Mouse (Mus musculus) limb, embryonic 10.5 days (tissue): ENCODE measurements at regions not wholly inside any gene's neighbourhood (a gene's known extent, or its start where the extent isn't known, plus 50 kb on each side); places are given as distances from the start of the nearest gene placed in this dataset.

Experiments used
- DNase-seq: peaks from one replicate; pipeline ENCODE4 v3.0.0-alpha.2; 2017; ENCODE audit warnings: low spot score
- H3K27ac ChIP-seq: fragments of 300-500 bp; sonication (generic); 2 replicates; pipeline ENCODE4 v1.5.1; 2016; ENCODE audit warnings: mild to moderate bottlenecking
- H3K27me3 ChIP-seq: fragments of 300-500 bp; sonication (generic); 2 replicates; pipeline ENCODE4 v1.6.1; 2016; ENCODE audit warnings: low read depth, mild to moderate bottlenecking; ENCODE audit not compliant: poor library complexity, severe bottlenecking
- H3K36me3 ChIP-seq: fragments of 300-500 bp; sonication (generic); 2 replicates; pipeline ENCODE4 v1.6.1; 2016; ENCODE audit warnings: mild to moderate bottlenecking, moderate library complexity
- H3K4me1 ChIP-seq: fragments of 300-500 bp; sonication (generic); 2 replicates; pipeline ENCODE4 v1.6.1; 2016
- H3K4me3 ChIP-seq: fragments of 300-500 bp; sonication (generic); 2 replicates; pipeline ENCODE4 v1.5.1; 2016; ENCODE audit warnings: mild to moderate bottlenecking, moderate library complexity
- H3K9me3 ChIP-seq: fragments of 300-500 bp; sonication (generic); replicated peaks from 2 replicates; pipeline ENCODE4 v1.6.1; 2016; ENCODE audit warnings: mild to moderate bottlenecking
- WGBS: fragments of 180-500 bp; shearing (Covaris S2); methylation state at CpG from one replicate; pipeline ENCODE4 v1.1.7; 2016; 5-methylcytosine and 5-hydroxymethylcytosine counted together

DNA sequence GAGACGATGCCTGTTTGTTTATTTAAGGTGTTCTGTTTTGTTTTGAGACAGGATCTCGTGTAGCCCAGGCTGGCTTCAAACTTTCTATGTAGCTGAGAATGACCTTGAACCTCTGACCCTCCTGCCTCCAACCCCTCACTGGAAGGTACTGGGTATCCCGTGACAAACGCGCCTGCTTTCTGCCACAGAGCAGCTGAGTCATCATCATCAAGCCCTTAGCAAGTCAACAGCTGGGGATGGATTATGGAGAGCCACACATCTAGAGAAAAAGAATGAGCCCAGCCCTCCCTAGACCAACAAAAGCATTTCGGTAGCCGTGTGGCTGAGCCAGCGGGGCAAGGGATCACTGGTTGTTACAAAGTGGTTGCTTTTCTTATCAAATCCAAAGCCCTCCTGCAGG, 55.0 kb upstream of the Ssx2ip start:
- DNase-seq: no peak
- Histone ChIP-seq H3K27ac (no peak overlapping the region), H3K27me3 (no peaks in the 10 kb centered on the region), H3K9me3 (no peaks in the 10 kb centered on the region), H3K4me3 (no peak overlapping the region), H3K36me3 (no peaks in the 10 kb centered on the region), H3K4me1 (peaks cover 5% of the 10 kb centered on the region; the same call in 1 of the 2 replicates)
- 84% methylated on average over 8 of the region's 8 CpGs for WGBS

DNA sequence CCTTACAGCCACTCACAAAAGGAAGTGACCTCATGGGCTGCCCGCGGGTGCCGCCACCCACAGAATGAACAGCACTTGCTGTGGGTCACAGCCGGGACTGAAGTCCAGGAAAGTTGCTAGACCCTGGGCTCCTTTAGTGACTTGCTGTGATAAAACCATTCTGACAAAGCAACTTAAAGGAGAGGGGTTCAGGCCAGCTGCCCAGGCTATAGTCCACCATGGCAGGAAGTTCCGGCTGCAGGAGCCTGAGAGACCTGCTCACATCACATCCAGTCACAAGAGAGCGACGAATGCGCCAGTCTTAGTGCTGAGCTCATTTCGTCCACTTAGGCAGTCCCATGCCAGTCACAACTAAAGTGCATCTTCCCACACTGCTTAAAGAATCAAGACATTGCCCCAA, 54.3 kb upstream of the Ssx2ip start:
- no peaks in the 10 kb centered on the region for H3K36me3 ChIP-seq
- H3K27me3 ChIP-seq: no peaks in the 10 kb centered on the region
- no peak for DNase-seq
- 95% methylated on average over 9 of the region's 9 CpGs for WGBS
- peaks cover 3% of the 10 kb centered on the region; the same call in 1 of the 2 replicates for H3K4me1 ChIP-seq
- no peak overlapping the region for H3K4me3 ChIP-seq
- no peaks in the 10 kb centered on the region for H3K9me3 ChIP-seq
- H3K27ac ChIP-seq: no peak overlapping the region

DNA sequence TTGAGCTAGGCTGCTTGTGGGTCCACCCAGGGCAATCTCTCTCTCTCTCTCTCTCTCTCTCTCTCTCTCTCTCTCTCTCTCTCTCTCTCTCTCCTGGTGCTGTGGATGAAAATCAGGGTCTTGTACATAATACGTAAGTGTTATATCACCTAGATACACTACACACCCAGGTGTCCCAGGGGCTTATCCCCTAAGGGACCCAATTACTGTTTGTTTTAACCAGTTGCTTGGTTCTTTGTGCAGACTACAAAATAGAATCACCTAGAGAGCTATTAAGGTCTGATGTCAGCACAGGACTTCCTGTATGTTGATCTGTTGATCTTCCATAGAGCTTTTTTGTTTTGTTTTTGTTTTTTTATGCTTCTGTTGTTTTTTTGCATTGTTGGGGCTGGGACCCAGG, 53.0 kb upstream of the Ssx2ip start:
- H3K9me3 ChIP-seq: no peaks in the 10 kb centered on the region
- no peaks in the 10 kb centered on the region for H3K36me3 ChIP-seq
- whole genome bisulfite sequencing: 83% methylated on average over 1 of the region's 1 CpGs
- H3K27ac ChIP-seq: no peak overlapping the region
- no peaks in the 10 kb centered on the region for H3K4me1 ChIP-seq
- H3K4me3 ChIP-seq: no peak overlapping the region
- no peak for DNase-seq
- no peaks in the 10 kb centered on the region for H3K27me3 ChIP-seq

DNA sequence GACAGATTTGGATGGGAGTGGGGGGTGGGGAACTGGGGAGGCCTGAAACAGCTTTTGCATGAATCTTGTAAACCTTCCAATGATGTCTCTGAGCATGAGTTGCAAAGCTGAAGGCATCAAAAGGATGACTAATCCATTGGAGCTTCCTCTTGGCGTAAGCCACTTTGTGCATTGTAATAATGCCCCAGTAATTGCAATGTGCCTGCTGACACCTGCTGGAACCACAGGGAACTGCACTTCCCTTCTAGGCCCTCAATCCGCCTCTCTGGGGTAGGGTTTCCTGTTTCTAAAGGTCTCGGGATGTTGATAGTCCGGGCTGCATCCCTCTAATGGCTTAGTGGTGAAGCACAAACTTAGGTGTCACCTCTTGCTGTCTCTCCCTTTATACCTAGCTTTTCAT, 52.3 kb upstream of the Ssx2ip start:
- no peak for DNase-seq
- Histone ChIP-seq H3K4me1 (no peaks in the 10 kb centered on the region), H3K4me3 (no peak overlapping the region), H3K9me3 (no peaks in the 10 kb centered on the region), H3K27ac (no peak overlapping the region), H3K36me3 (no peaks in the 10 kb centered on the region), H3K27me3 (no peaks in the 10 kb centered on the region)
- 89% methylated on average over 4 of the region's 4 CpGs for WGBS

DNA sequence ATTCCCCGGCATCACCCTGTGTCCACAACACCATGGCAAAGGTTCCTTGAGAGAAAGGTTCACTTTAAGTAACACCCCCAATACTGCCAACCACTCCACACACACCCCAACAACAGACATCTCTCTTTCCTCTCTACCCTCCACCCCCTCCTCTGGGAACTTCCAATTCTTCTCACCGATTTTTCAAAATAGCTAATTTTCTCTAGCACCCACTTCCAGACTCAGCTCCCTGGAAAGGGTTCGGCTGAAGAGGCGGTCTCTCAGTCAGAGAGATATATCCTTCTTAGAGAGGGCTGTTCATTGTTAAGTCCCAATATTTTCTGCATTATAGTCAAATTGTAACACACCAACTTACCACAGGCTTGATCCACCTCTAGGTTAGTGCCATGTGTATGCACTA, 50.5 kb upstream of the Ssx2ip start:
- Histone ChIP-seq H3K27ac (no peak overlapping the region), H3K4me1 (no peaks in the 10 kb centered on the region), H3K9me3 (no peaks in the 10 kb centered on the region), H3K27me3 (no peaks in the 10 kb centered on the region), H3K36me3 (no peaks in the 10 kb centered on the region), H3K4me3 (no peak overlapping the region)
- WGBS: 96% methylated on average over 4 of the region's 4 CpGs
- no peak for DNase-seq
